Mouse (Mus musculus) spleen, postnatal 10 days (tissue): ENCODE data around the gene Lamb3.

Experiments
- DNase-seq, 2 experiments: peaks; one replicate each; pipeline ENCODE4 v3.0.0; 2021 to 2022; ENCODE audit warnings: low spot score in 2 of 2

Gene Lamb3

DNA sequence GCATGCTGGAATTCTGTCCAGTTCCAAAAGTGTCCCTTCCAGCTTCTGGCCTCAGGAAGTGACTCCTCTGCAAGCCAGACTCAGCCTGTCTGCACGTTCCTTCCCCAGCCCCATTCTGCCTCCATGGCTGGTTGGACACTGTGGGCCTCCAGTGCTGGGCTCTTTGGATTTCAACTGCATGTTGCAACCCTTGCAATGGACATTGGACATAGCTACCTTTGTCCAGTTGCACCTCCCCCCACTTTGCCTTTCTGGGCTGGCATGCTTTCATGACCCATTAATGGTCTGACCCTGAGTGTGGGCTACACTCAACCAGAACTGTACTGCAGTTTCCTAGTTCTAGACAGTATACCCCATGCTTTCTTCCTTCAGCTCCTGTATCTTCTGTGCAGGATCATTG, 104.1 kb downstream of the Lamb3 start:
- no peak for DNase-seq

DNA sequence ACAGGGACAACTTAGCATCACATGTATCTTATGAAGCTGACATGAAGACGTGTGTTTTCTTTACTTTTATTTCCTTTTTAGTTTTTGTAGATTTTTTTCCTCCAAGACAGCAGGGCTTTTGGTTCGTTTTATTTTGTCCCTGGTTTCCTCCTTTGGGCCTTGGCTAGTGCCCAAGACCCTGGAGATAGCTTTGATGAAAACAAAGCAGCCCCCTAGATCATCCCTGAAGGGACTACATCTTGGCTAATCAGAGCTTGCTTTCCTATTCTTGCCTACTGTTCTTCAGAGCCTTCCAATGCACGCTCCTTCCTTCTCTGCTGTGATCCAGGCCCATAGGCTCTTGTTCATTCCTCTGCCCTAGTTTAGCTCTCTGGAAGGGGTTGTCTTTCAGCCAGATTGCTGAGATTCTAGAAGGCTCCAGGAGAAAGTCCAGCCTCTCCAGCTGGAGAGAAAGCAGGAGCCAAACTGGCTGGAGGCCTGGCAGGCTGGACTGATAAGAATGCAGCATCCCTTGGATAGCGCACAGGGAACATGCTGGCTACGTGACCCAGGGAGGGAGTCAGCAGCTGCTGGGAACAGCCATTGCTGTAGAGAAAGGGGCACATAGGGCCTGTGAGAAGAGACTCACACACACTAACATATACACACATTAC, 108.3 kb downstream of the Lamb3 start:
- no peak for DNase-seq

DNA sequence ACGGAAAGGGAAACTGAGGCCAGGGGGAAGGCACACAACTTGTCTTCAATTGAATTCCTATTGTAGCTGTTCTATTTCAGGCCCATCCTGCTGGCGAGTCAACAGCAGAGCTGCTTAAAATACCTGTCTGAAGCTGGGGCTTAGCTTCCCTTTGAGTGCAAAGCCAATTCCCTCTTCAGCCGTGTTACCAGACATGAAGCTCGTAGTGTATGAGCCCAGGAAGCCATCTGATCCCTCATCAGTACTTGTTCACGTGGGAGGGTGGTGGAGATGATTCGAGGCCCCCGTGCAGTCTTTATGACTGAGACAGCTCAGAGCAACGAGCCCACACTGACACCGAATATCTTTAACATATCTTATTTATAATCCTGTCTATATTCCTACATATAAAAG, 108.9 kb downstream of the Lamb3 start:
- no peak for DNase-seq

DNA sequence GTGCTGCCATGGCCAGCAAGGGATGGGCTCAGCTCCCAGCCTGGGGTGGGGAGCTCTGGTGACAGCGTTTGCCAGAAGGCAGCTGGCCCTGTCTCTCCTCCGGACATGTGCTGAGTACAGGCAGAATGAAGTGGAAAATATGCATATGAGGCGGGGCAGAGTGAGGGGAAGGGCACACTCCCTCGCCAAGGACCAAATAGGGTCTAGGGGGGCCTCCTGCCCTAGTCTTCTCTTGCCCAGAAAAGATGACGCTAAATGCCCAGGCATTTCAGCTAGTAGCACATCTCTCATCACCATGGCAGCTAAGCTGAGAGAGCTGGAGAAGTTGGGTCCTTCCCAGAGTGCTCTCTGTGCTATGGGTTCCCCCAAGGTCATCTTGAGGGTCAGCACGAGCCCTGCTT, 109.7 kb downstream of the Lamb3 start:
- no peak for DNase-seq

DNA sequence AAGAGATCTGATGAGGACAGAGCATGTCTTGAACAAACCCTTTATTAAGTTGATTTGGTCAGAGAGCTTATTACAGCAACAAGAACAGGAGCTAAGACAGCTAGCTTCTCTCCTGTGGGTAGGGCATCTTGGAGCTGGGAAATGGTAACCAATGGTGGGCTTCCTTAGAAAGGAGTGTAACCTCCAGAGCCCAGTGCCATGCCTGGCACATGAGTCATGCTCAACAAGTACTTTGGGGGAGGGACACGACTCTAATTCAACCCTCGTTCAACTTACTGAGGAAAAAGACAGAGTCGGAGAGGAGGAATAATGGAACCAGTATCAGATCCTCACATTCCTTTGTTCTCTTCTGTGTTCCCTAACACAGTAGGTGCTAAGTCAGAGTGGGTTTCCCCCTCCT, 112.2 kb downstream of the Lamb3 start:
- no peak for DNase-seq

DNA sequence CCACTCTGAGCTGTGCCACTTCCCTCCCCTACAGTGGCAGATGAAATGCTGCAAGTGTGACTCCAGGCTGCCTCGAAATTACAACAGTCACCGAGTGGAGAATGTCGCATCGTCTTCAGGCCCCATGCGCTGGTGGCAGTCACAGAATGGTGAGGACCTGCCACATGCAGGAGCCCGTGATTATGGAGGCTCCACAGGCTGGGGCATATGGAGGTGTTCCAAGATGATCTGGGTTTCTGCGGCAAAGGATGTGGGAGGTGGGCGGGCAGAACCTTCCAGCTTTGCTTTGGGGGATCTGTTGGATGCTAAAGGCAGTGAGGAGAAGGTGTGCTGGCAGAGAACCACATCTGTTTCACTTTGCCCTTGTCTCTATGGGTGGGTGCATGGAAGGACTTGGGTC, 112.9 kb downstream of the Lamb3 start:
- DNase-seq = no peak

DNA sequence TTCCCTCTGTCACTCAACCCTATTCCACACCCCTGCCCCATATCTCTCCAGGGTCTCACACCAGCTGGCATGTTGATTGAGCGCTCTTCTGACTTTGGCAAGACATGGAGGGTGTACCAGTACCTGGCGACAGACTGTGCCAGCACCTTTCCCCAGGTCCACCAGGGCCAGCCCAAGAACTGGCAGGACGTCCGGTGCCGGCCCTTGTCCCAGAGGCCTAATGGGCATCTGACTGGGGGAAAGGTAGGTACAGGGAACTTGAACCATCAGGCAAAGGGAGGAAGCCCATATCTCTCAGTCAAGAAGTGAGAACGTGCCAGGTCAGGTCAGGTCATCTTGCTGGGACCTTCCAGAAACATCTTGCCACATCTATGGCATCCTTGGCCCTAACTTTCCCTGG, 116.2 kb downstream of the Lamb3 start:
- no peak for DNase-seq

DNA sequence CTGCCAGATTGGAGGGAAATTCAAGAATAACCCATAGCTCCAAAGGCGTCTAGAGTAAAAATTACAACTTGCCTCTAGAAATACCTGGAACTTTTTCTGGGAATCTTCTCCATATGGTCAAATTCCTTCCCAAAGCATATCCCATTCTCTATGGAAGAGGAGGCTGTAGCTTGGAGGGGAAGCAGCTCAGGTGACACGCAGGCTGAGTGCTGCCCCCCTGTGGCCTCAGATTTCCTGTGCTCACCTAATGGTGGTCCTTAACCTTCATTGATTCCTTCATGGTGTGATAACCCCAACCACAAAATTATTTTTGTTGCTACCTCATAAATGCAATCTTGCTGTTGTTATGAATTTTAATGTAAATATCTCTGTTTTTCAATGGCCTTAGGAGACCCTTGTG, 116.7 kb downstream of the Lamb3 start:
- DNase-seq = peak in 1 of 2 experiments; percentile 62

DNA sequence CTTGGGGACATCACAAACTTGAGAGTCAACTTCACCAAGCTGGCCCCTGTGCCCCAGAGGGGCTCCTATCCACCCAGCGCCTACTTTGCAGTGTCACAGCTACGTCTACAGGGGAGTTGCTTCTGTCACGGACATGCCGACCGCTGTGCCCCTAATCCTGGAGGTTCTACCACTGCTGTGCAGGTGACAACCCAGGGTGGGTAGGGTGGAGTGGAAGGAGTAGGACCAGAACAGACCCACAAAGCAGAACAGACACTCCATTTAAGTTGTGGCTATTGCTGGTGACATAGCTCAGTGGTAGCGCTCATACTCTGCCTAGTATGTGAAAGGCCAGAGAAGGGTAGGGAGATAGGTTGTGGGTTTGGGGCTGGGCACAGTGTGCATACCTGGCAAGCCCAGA, 118.4 kb downstream of the Lamb3 start:
- no peak for DNase-seq

DNA sequence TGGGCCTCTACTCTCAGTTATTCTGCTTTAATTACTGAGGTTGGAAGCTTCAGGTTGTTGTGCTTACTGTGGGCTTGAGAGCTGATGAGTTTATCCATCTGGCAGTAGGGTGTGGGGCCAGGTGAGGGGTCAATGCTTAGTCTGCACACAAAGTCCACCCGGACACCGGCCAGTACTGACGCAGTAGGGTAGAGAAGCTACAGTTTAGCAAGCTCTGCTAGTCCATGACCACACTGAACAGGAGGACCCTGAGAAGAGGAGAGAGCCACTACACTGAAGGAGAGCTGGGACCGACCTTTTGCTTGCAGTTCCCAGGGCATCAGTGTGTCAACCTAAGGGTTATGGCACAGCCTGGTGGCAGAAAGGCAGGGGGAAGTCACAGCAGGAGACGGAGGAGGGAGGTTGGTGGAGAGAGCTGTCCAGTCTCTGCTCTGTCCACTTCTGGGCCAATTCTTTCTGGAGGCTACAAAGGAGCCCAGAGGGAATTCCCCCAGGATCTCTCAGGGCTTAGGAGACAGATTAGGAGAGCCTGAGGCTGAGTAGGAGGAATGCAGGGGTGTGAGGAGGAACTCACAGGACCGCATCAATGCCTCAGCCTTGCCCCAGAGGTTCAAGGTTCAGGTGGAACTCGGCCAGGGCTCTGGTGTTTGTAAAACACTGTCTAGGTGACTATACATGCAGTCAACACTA, 119.1 kb downstream of the Lamb3 start:
- DNase-seq = no peak

DNA sequence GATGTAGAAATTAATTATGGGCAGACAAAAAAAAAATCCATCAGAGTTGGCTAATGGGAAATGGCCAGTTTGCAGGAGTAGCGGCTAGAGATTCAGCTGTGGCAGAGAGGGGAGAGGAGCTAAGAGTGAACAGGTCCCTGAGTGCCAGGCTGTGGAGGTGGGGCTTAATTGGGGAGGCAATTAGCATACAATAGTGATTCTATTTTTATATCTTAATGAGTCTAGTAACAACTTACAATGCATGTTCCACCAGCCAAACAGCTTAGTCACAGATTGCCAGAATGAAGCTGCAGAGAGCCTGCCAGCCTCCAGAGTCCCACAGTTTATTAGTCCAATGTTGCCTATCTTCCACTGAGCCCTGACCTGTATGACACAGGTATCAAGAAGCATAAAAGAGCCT, 119.7 kb downstream of the Lamb3 start:
- no peak for DNase-seq

DNA sequence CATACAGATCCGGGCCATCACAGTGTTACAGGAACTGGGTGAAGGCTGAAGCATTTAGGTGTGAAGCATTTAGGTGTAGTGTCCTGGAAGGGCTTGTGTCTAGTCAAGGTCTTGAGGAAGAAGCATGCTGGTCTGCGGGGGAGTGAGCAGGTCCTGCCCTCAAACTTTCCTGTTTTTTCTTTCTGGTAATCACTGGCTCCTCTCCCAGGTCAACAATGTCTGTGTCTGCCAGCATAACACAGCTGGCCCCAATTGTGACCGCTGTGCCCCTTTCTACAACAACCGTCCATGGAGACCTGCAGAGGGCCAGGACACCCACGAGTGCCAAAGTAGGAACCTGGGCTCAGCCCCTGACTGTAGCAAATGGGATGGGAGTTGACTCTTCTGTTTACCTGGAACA, 120.2 kb downstream of the Lamb3 start:
- no peak for DNase-seq

DNA sequence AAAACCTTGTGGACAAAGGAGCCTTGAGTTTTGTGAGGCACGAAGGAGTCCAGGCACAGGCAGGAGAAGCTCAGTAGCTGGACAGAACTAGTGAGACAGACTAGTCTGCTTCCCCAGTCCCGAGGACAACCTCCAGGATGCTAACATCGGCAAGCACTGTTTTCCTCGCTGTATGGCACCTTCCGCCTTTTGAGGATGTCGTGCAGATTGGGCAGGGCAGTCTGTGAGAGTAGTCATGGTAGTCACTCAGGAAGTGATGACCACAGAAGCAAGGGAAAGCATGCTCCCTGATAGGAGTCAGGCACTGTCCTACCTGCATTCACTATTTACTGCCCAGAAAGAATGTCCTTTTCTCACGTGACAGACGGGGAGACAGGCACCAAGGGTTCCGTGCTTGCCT, 122.1 kb downstream of the Lamb3 start:
- no peak for DNase-seq

DNA sequence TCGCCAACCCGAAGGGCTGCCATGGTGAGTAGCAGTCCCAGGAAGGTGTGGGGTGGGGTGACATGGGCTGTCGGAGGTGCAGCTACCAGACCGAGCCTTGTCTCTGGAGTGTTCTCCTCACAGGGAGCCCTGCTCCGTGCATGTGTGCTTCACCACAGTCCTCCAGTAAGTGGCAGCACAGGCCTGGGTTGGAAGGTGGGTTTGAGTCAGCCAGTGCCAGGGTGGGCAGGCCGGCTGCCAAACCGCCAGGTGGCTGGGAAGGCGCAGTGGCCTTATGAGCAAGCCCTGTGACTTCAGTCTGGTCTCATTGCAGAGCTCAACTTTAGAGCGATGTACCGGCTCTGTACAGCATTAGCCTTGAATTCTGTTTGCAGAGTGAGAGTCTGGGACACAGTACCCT, 122.7 kb downstream of the Lamb3 start:
- DNase-seq = peak; percentile 19 to 71

DNA sequence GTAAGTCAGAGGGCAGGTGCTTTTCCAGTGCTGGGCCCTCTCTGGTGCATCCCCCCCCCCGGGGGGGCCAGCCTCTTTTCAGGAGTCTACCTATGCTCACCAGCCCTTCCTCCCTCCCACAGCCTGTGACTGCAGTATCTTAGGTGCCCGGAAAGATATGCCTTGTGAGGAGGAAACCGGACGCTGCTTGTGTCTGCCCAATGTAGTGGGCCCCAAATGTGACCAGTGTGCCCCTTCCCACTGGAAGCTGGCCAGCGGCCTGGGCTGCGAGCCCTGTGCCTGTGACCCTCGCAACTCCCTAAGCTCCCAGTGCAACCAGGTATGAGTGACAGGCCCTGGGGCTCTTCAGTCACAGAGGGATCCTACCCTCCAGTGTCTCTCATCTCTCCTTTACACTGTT, 123.1 kb downstream of the Lamb3 start:
- DNase-seq = no peak

DNA sequence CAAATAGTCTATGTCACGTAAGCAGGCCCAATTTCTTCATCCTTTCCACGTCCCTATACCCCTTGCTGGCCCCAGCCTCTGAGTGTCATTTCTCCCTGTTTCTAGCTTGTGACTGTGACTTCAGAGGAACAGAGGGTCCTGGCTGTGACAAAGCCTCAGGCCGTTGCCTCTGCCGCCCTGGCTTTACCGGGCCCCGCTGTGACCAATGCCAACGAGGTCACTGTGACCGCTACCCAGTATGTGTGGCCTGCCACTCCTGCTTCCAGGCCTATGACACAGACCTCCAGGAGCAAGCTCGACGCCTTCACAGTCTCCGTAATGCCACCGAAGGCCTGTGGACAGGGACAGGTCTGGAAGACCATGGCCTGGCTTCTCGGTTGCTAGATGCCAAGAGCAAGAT, 124.5 kb downstream of the Lamb3 start:
- no peak for DNase-seq

DNA sequence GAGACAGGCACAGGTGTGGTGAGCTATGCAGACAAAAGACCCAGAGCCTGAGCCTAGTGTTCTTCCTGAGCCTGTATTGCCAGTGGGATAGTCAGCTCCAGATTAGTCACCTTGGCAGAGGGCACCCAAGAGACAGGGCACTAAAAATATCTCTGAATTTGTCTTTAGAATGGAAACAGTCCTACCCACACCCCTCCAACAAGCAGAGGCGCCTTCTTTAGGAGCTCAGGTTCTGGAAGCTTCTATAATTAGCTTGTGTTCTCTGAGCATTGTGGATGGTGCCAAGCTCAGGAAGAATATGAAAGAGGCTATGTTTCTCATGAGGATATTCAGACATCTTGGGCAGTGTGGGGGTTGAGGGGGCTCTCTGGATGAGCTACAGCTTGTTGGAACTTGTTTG, 125.2 kb downstream of the Lamb3 start:
- no peak for DNase-seq

DNA sequence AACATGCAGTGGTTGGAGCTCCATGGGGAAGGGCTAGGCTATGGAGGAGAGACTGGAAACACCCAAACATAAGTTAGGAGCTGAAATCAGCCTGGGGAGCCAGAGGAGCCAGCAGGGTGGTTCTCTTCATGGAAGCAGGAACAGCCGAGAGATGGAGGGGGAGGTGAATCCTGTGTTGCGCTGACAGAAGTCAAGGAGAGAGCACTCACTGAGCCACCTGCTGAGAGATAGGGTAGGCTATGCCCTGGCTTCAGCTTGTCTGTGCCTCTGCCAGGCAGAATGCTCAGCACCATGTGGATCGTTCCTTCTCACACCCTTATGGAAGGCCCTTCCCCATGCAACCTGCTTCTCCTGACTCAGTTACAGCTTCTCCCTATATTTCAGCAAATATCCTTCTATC, 126.3 kb downstream of the Lamb3 start:
- no peak for DNase-seq

DNA sequence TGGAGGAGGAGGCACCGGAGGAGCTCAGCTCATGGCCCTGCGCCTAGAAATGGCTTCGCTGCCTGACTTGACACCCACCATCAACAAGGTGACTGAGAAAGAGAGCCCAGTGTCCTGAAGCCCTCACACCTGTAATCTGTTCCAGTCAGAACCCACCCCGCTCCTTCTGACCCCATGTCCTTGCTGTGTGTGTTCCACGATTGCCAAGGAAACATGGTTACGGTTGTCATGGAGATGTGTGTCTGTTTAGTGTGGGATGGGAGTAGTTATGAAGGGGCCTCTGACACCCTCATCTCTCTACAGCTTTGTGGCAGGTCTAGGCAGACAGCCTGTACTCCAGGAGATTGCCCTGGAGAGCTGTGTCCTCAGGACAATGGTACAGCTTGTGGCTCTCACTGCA, 127.0 kb downstream of the Lamb3 start:
- no peak for DNase-seq

DNA sequence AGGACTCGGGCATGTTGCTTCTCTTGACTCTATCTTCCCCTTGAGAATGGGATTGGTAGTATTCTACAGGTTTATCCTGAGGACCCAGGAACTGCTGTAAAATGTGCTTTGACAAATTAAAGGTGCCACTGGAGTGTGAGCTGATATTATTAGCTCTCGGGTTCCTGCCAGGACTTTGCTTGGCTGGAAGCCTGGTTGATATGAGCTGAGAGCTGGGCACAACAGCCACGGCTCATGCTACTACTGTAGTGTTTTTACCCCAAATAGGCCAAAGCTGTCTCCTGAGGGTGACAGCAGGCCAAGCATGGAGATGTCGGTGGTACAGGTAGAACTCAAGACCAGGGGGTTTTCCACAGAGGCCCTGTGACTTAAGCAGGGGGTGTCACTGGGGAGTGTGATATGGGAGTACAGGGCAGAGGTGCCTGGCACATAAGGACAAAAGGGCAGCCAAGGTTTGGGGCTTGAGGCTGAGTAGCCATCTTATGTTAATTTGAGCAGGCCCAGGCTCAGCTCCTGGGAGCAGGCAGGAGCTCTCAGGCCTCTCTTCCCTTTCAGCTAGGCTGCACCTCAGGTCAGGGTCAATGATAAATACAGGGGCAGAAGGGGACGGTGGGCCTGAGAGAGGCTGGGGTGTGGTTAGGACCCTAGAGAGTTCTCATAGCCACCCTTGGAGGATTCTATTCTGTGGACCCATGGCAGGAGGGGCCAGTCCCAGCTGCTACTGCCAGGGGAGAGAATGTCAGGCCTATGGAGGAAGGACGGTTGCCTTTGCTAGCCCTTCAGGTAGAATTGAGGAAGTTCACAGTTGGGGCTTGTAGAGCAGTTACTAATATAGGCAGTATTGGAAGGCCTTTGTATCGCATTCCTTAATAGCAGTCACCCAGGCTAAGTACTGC, 128.9 kb downstream of the Lamb3 start:
- no peak for DNase-seq

DNA sequence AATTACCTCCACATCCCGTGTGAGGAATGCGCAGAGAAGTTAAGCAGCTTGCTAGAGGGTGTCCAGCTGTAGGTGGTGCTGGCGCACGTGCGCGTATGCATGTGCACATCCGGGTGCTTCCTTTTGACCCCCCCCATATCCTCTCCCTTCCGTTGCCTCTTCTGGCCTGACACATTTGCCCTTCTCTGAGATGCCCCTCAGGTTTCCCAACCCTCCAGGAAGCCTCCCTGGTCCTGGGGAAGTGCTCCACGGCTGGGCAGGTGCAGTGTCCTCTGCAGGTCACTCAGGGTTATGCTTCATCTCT, 129.5 kb downstream of the Lamb3 start:
- peak in 1 of 2 experiments; percentile 30 for DNase-seq

DNA sequence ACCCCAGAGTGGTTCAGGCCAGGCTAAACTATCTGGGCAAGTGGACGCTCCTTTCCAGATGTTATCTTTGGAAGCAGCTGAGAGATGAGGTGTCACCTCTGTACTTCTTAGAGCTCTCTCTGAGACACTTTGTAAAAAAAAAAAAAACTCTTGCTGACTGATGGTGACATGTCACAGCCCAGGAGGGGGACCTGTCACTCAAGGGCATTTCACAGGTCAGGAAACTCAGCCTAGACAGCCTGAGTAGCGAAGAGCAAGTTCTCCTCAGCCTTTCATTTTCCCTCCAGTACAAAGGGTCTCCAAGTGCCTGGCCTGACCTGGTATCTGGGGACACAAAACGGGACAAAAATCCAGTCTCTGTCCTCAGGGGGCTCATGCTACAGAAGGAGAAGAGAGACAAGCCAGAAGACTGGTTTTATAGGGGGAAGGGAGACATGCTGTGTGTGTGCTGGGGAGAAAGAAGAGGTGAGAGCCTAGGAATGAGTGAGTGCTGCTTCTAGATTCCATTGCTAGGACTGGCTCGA, 130.3 kb downstream of the Lamb3 start:
- no peak for DNase-seq
